Mouse (Mus musculus): Measurements from ENCODE around the gene Fmn2.
A peak's percentile ranks its signal among the peaks of the same experiment; 100 is the strongest.

Fmn2 gene

DNA sequence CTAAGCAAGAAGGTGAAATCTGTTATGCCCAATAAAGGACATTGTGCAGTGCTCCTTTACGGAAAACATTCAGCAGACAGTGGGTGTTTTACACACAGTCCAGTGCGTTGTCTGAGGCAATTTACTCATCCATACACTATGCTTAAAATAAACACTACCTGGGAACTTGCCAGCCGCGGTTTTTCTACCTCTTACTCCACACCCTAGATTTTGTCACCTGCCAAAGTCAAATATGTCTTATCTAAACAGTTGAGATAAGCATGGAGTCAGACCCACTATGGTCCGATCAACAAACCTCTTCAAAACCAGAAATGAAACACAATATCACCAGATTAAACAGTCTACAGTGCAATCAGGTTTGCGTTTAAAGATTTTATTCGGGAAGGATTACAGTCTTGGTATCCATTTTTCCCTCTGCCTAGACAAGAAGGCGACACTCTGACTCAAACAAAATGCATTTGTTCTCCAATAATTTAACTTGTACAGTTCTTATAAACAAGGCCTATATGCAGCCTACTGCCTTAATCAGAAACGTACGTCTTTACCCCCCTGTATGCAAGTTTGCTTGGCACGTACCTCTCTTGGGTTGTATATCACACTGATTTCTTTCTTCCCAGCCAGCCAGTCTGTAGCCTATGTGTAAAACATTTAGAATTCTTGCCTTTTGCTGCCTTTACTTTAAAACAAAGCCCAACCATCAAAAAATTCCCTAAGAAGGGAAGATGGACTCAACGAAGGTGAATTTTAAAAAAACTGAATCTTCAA, 158.0 kb downstream of the Fmn2 start:
- DNase-seq (ENCODE audit: low spot score in 2 of 2): no peak

DNA sequence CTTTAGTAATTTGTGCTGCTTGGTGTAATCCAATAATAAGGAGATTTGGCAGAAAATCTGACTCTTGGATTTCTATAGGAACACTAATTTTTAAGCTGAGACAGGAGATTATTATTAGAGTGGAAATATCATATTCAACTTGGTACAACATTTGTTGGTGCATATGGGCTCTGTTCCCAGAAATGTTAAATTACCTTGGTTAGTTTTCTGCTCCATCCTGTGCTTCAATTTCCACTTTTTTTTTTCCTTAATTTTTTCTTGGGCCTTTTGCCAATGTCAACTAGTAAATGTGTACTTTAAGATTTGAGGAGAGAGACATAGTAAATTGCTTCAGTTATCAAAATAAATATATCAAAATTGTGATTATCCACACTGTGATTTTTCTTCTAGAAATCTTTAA, 163.5 kb downstream of the Fmn2 start:
- DNase-seq (ENCODE audit: low spot score in 2 of 2): no peak

DNA sequence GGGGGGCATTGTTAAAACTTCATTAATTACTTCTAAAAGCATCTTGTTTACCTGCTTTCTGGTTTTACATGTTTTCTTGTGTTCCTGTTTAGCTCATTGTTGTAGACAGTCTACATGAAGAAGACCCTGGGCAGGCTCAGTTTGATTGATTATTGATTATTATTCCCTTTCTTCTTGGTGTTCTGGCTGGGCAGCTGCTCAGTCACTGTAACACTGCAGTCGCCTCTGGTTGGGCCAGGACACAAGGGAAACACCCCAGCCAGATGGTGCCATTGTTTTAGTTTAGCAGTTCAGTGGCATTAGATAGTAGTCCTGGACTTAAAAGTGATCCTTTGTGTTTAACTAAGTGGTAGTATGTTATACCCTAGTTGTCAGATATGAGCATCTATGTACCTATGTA, 167.5 kb downstream of the Fmn2 start:
- no peak for DNase-seq (ENCODE audit: low spot score in 2 of 2)

DNA sequence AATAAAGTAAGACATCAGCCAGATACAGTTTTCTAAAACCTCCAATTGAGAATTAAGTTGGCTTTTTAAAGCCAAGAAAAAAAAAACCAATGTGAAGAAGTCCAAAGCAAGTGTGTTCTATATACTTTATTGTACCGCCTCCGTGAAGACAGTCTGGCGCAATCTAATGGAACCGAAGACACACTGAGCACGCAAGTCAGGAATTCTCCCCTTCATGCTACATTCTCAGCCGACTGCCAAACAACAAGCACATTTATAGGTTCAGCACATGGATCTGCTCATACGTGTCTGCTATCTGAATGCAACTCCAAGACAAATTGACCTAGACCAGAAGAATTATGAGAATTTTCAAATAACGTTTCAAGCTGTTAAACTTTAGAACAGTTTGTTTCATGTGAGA, 169.2 kb downstream of the Fmn2 start:
- DNase-seq (ENCODE audit: low spot score in 2 of 2): no peak

DNA sequence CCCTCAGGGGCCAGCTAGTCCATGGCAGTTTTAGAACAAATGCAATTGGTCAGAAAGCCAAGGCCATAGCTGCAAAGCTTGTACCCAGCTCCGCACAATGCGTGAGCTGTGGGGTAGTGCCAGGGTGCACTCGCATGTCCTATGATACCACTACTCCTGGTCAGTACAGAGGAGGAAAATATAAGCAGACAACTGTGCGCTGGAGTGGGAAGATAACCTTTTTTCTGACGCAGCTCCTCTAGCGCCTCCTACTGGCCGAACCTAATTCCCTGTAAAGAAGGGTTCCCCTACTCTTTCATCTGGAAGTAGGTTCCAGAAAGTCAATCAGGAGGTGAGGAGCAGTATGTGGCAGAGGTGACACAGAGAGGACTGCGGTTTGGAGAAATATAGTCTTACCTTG, 173.0 kb downstream of the Fmn2 start:
- DNase-seq (ENCODE audit: low spot score in 2 of 2): no peak

DNA sequence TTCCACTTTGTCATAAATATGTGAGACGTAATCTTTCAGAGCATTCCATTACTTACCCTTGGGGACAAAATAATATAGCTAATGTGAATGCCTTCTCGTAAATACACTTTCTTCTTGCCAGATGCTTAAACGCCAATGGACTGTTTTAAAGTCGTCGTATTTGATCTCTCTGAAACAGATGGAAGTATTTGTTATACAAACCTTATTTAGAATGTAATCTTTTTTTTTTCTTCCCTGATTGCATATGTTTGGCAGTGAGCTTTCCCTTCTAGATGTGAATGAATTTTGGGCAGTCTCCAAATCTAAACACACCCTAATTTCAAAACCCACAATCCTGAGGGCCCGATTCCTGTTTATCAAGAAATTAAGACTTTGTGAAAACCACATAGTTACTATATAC, 173.7 kb downstream of the Fmn2 start:
- no peak for DNase-seq (ENCODE audit: low spot score in 2 of 2)

DNA sequence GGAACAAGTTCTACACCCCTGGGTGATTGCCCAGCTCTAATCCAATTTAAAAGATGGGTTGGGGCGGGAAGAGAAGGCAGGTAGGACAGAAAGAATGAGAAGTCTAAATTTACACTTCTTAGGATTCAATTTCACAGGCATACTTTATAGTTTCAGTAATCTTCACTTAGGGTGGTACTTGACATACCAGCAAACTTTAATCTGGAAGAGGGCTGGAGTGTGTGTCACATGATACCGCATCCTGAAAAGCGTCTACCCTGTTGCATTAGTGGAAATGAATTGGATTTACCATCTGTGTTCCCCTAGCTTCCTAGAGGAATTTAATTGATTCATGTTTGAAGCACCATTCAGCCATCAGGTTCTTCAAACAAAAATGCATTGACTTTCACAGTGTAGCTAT, 174.6 kb downstream of the Fmn2 start:
- DNase-seq (ENCODE audit: low spot score in 2 of 2): no peak

DNA sequence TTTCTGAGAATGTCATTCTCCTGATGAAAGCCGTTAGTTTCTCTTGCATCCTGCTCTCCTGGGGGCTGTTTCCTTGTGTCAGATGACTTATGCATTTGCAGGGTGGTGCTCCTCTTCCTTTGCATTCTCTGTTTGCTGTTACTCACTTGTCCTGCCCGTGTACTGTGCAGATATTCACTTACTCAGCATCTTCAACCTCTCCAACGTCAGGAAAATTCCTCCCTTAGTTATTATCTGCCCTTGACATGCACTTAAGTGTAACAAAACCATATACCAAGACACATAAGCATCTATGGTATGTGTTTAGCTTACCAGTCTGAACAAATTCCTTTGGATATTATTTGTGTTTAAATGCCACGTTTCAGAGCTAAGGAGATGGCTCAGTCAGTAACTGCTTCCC, 175.6 kb downstream of the Fmn2 start:
- no peak for DNase-seq (ENCODE audit: low spot score in 2 of 2)

DNA sequence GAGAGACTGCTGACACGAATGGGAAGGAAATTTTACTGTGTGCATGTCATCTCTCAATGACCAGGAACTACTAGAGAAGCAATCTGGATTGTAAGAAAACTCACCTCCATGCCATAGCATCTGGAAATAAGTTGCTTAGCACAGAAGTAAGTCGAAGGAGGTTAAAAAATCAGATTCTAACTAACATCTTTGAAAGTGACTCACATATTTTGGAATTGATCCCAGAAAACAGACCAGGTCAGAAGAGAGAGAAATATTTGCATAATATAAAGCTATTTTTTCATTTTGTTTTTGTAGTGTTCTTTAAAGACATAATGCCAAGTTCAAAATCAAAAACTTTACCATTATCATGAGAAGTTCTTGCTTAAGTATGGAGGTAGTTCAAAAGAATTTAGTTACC, 187.7 kb downstream of the Fmn2 start:
- no peak for DNase-seq (ENCODE audit: low spot score in 2 of 2)

DNA sequence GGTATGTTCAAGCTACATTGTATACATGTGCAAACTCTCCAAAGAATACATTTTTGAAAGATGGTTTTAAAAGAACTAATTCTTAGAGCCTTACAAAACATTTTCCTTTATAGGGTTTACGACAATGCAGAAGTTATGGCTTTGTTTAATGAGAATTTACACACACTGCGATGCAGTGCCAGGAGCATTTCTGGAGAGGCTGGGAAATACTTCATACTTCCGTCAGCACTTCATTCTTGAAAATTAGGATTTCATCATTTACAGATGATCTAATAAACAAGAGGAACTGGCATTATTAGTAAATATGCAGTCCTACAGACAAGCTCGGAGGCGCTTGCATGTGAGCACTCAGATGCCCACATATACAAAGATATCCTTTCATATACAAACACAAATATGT, 199.2 kb downstream of the Fmn2 start:
- DNase-seq (ENCODE audit: low spot score in 2 of 2): no peak

DNA sequence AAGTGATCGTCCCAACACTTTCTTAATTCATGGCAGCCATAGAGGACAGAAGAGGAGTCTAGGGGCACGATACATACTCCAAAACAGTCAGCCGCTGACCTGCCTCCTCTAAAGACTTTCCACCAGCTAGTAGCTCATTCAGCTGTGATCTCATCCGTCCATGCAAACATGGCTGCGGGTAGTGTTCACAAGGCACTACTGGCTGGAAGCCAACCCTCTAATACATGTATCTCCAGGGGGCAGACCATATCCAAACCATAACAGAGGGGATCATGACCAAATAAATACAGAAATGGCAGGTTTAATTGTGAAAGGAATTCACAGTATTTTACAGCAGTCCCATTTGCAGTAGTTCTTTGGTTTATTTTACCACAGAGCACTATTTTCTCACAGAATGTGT, 200.2 kb downstream of the Fmn2 start:
- no peak for DNase-seq (ENCODE audit: low spot score in 2 of 2)

DNA sequence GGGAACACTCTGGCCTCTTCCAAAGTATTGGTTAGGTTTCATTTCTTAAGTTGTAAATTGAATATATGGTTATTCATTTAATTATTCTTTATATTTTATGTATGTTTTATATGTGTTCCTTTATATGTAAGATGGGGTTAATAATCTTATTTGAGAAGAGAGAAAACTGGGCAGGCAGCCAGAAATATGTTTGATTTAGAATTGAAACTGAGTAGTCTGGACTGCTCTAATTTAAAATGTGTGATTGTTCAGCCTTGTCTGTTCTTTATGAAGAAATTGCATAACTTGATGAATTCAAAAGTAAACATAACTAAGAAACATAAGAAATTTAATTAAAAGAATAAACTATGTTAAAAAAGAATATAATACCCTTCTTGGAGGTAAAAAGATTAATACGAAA, 202.3 kb downstream of the Fmn2 start:
- DNase-seq (ENCODE audit: low spot score in 2 of 2): no peak

DNA sequence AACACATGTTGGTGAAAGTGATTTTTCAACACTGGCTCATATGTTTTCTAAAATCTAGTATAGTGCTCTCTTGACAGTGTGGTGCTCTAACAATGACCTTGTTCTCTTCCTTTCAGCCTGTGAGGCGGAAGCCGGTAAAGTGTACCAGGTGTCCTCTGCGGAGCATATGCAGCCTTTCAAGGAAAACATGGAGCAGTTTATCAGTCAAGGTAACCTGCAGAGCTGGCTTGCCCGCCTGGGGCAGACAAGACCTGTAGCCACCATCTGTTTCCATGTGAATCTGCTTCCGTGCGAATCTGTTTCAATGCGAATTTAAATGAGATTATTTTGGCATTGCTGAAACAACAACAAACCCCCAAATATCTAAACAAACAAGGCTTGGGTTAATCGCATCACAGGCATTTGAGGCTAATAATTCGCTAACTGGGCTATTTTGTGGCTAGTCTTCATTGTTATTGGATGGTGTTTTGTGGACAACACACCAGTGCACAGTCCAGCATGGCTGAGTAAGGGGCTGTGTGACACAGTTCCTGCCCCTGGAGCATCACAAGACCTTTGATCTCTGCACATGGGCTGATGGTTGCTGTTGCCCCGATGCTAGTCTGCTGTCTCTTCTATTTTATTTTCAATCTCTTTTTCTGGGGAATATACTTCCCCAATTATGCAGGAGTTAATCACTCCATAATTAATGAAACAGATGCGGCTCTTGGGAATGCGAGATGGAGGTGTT, 218.3 kb downstream of the Fmn2 start:
- no peak for DNase-seq (ENCODE audit: low spot score in 2 of 2)

DNA sequence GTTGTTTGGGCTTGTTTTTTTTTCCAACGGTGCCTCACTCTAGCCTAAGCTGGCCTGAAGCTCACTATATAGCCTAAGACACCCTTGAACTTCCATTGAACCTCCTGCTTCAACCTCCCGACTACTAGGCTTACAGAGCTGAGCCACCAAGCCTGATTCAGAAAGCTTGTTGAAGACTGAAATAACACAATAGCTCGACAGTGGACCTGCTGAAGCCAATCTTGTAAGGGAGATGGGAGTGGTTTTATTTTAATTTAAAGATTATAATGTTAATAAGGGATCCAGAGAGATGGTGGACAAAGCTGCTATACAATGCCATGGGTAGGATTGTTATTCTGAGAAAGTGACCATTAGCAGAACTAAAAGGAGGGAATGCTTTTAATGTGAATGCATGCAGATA, 227.1 kb downstream of the Fmn2 start:
- DNase-seq (ENCODE audit: low spot score in 2 of 2): no peak

DNA sequence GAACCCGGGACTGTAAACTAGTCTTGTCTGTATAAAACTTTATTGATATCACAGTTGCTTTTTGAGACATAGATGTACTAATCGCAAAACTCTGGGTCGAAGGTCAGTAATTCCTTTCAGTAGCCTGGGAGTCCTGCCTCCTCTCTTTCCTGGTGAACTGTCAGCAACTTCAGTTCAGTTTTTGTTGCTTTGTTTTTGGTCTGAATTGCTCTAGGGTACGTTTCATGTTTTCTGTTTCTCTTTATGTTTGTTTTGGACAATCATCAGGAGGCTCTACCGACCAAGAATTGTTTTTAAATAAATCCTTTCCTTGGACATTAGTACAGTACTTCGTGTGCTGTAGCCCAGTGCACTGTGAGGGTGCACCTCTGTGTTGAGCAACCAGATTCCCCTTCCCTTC, 231.1 kb downstream of the Fmn2 start:
- no peak for DNase-seq (ENCODE audit: low spot score in 2 of 2)

DNA sequence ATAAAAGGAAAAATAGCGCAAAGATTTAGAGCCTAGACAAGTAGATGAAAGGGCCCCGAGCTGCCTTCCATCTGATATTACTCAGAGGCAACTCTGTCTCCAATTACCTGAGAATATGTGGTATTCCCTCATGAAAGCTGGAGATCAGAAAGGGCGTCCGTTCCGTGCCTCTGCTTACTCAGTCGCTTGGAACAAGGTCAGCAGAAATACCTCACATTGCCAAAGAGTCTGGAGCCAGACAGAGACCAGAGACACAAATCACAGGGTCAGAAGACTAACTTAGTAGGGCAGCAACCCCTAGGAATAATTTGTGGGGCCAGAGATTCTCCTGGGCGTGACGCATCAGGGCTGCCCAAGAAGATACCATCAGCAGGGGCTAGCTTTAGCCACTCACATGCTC, 237.3 kb downstream of the Fmn2 start:
- DNase-seq (ENCODE audit: low spot score in 2 of 2): no peak

DNA sequence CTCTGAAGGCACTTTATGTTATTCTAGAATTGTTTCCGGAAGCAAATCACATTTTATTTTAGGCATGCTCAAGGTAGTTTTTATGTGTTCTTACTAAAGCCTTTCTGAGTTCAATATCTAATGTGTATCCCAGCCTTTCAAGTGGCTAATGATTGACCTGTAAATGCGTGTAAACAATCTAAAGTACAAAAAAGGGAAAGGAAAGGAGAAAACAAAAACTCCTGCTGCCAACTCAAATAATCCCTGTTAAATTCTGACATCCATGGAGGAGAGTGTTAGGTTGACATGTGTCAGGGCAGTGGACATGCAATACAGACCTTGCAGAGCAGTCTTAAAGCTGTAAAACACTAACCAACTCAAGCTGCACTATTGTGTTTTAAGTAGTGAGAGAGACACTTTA, 241.0 kb downstream of the Fmn2 start:
- no peak for DNase-seq (ENCODE audit: low spot score in 2 of 2)

DNA sequence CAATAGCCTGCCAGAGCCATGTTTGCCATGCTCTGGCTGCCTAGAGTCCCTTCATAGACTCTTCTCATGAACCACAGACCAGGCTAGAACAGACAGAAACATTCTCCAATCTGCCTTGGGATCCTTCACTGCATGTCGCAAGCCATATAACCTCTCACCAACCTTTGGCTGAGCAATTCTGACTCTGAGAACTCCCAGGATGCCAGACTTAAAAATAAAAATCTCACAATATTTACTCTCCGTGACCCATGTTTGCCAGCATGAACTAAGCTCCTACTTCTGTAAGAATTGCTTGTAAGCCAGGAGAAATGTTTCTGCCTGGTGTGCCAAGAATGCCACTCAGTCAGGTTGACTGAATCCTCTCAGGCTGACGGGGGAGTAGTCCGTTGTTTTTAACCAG, 246.9 kb downstream of the Fmn2 start:
- no peak for DNase-seq (ENCODE audit: low spot score in 2 of 2)

DNA sequence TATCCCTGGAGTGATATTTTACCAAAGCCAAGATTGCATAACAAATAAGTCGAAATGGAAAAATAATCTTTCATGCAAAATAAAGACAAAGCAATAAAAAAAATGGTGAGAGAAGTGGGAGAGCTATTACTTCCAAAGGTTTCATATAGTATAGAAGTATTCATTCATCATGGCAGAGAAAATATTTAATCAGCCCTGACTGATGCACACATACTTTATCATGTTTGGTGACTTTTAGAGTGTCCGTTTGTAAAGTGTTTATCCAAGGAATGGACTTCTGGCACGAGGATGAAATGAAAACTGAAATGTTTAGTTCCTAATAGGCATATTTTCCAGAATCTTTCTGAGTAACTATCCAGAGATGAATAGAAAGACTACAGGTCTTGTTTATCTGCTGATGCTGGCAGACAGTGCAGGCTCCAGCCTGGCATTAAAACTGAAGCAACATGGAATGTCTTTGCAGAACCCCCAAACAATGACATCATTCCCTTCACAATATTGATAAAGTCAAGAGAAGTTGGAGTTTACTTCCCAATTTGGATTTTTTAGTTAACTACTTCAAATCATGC, 249.4 kb downstream of the Fmn2 start:
- DNase-seq (ENCODE audit: low spot score in 2 of 2): no peak

DNA sequence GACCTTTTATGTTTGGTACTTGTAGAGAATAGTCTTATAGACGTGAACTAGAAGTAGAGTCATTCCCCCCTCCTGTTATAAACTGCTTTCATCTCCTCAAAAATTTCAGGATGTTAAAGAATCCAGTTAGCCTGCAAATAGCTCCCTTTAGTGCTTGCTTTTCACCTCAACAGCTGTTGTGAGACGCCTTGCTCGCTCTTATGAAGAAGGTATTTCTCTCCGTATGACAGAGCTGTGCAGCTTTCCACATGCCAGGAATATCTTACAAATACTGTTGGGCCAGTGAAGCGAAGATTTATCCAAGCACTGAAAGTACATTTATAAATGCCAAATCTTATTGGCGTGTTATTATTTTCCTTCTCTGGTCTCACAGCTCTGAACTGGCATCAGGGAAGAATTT, 257.7 kb downstream of the Fmn2 start:
- DNase-seq (ENCODE audit: low spot score in 2 of 2): peak in 1 of 2 experiments; percentile 11

DNA sequence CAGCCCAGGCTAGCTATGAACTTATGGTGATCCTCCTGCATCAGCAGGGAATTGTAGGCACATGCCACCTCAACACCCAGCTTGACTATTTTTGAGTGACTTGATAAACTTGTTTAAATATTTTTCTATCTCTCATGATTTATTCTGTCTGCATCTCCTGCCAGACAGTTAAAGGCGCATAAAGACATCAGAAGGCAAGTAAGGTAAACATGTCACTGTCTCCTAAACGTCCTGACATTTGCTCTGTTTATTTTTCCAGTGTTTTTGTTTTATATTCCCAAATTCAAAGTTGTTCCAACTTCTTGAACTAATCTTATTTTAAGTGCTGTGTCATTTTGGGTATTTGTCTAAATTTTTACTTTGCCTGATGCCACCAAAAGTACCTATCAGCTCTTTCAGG, 264.1 kb downstream of the Fmn2 start:
- DNase-seq (ENCODE audit: low spot score in 2 of 2): no peak

DNA sequence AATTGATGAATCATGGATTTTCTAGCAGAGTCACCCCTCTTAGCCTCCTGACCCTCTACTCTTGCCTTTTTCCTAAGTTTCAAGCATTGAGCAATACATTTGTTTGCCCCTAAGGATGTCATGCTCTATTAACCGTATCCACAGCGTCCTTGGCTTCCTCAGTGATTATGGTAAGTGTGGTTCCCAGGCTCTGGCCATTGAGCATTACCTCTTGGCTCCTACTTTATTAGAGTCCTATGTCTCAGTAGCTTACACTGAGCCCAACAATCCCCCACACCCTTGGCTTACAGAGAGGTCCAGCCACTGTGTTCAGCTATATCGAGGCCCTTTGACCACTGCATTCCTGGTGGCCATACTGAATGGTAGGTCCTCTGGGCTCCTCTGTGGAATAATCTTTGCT, 265.2 kb downstream of the Fmn2 start:
- DNase-seq (ENCODE audit: low spot score in 2 of 2): no peak

DNA sequence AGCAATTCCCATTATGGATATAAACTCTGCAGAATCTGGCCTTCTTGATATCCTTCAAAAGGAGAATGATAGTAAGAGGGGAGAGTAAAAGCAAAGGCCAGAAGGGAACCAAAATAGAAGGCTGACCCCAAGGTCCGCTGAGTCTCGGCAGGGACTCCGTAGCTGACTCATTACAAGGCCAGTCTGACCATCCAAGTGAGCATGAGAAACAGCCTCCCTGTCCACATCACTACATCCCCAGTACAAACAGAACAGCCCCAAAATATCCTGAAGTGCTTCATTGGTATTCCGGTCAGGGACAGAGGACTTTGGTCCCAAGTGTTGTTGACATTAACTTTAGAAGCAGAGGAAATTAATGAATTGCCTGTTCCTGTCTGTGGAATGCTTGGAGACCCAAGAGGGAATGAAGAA, 270.3 kb downstream of the Fmn2 start:
- no peak for DNase-seq (ENCODE audit: low spot score in 2 of 2)
